Mouse (Mus musculus) ES-Bruce4 (cell line): ENCODE data around the gene Skint6.
"Not testable (repeated sequence)": the region's sequence is repeated elsewhere in the genome, so short reads cannot be mapped to it uniquely, and the experiment has no call there.

Source experiments
- CTCF ChIP-seq: IDR thresholded peaks from one replicate; pipeline ENCODE4 v1.8.1; 2011; ENCODE audit warnings: low read depth, low read length
- POLR2A ChIP-seq: IDR thresholded peaks from one replicate; pipeline ENCODE4 v1.8.1; 2011; ENCODE audit warnings: low read length; ENCODE audit not compliant: insufficient read depth

- TF ChIP-seq POLR2A, CTCF: not testable (repeated sequence)
Observed at GRCm38 (mm10) chr4:112979160-112979559, 307.6 kb downstream of the Skint6 start.
